Mouse (Mus musculus) mammary gland, adult 2 months (tissue): ENCODE measurements around the gene Ktn1. TPM values are rescaled to one million over a fixed set of nuclear protein-coding genes. Genes with fewer than 3 reads are reported as not detected.

Source experiments
- polyA plus RNA-seq: library from polyadenylated mRNA; depleted of rRNA; stranded (reverse); fragments of >200 nt; gene quantifications from 2 replicates; pipeline ENCODE4 v1.2.3, GENCODE M21; 2012; ENCODE audit warnings: low replicate concordance; rRNA removed

Ktn1 gene
- polyA plus RNA-seq = 4.6 and 13.4 TPM in 2 replicates

GRCm38 (mm10) chr14:47648218-47648617 is at the start of gene Ktn1:
Ktn1 (plus strand) TSS chr14:47648448.

Other genes with a start within 250 kb of the Ktn1 start
- gene Dlgap5, start 230.0 kb upstream of the Ktn1 start, polyA plus RNA-seq = 0.85 and 0.93 TPM in 2 replicates
- 10.7 and 15.6 TPM in 2 replicates for gene Fbxo34, start 198.0 kb upstream of the Ktn1 start, polyA plus RNA-seq
- 6.9 and 9.3 TPM in 2 replicates for gene Atg14, start 77.8 kb upstream of the Ktn1 start, polyA plus RNA-seq